Mouse (Mus musculus): ENCODE measurements around the gene 1110008L16Rik. TPM values are rescaled to one million over a fixed set of nuclear protein-coding genes. Genes with fewer than 3 reads are reported as not detected.
"Not testable (repeated sequence)": the region's sequence is repeated elsewhere in the genome, so short reads cannot be mapped to it uniquely, and the experiment has no call there.

The 1110008L16Rik gene
- total RNA-seq, 2 experiments from 2014 or later = 7.5 to 8.7 TPM

DNA sequence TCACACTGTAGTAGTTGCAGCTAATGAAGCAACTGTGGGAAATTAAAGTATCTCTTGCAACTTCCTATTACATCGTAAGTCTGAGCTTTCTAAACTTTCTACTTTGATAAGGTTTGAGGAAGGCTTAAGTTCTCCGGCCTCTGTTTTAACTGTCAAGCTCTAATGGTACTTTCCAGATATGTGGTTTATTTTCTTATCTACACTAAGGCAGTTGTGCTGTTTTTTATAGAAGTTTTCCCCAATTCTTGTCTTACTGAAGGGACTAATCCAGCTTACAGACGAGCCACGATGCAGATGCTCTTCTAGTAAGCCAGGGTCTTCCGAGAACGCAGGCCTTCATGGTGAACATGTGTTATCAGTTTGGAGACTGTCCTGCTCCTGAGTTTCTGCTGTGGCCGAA lies 30.0 kb downstream of the 1110008L16Rik start:
- no peak for DNase-seq (ENCODE audit: low spot score in 2 of 2)
- intact Hi-C loops (cut with DNase I) = no loop called here

DNA sequence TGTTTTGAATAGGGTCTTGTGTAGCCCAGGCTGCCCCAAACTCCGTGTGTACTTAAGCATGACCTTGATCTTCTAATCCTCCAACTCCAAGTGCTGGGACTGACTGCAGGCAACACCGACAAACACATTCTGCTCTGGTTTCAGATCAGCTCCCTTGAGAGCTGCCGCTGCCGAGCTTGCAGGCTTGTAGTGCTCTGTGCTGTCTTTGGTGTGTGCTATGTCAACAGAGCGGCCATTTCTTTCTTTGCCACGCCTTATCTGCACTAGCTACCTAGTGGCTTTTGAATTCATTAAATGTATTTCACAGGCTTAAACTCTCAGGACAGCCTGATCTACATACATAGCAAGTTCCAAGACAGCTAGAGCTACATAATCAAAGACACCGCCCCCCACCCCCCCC lies 34.3 kb downstream of the 1110008L16Rik start:
- intact Hi-C loops (cut with DNase I) = no loop called here

DNA sequence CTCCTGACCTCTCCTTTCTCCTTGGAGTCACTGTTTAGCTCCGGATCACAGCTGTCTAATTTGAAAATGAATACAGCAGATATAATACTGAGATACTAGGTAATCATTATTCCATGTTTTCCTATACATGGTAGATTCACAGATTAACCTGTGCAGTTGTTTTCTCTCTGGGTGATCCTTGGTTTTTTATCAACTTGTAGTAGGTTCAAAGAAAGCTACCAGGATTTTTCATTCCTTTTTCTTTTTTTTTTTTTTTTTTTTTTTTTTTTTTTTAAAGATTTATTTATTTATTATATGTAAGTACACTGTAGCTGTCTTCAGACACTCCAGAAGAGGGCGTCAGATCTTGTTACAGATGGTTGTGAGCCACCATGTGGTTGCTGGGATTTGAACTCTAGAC lies 39.1 kb downstream of the 1110008L16Rik start:
- intact Hi-C loops (cut with DNase I); DNase-seq (ENCODE audit: low spot score in 2 of 2): not testable (repeated sequence)

More for the DNA sequence above, 34.3 kb downstream of the 1110008L16Rik start:
- no peak for DNase-seq (ENCODE audit: low spot score in 2 of 2)

DNA sequence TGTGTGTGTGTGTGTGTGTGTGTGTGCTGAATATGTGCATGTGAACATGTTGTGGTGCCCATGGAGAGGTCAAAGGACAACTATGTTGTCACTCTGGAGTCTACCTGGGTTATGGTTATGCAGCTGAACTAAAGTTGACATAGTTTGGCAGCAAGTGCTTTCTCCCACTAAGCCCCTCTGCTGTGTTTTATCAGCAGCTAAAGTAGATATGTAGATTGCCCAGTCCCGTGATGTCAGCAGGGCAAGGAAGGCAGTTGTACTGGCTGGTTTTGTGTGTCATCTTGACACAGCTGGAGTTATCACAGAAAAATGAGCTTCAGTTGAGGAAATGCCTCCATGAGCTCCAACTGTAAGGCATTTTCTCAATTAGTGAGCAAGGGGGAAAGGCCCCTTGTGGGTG lies 43.7 kb downstream of the 1110008L16Rik start:
- DNase-seq (ENCODE audit: low spot score in 2 of 2); intact Hi-C loops (cut with DNase I): not testable (repeated sequence)

DNA sequence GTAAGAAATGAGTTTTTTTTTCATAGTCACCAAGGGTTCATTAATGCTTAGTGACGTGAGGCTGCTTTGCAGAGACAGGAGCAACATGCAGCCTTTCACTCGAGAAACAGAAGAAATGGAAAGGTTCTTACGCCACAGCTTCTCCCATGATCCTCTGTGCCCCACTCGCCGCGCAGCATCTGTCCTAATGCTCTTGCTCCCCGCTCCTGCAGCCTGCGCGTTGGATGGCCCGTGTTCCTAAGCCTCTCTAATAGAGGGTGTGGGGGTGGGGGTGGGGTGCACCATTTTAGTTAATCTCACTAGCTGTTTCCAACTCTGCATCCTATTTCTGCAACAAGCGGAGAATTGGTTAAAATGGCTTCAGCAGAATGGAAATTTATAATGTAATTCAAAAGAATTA lies 44.6 kb downstream of the 1110008L16Rik start:
- DNase-seq (ENCODE audit: low spot score in 2 of 2) = no peak
- intact Hi-C loops (cut with DNase I) = no loop called here

DNA sequence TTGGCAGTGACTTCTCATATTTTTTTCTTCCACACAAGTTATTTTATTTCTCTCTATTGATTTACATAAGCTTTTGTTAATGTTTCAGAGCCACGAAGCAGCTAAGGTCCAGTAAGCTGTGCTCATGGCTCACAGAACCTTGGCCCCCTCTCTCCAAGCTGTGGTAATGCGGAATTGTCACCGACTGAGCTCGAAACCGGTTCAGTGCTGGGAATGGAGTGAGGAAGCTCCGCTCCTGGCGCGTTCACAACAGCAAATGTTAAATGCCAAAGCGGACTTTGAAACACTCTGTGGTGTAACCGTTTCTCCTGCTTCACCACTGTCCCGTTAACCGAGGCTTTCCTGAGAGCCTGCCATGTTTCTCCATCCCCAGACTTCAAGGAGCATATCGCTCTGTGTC lies 45.2 kb downstream of the 1110008L16Rik start:
- DNase-seq (ENCODE audit: low spot score in 2 of 2) = no peak
- intact Hi-C loops (cut with DNase I) = no loop called here

DNA sequence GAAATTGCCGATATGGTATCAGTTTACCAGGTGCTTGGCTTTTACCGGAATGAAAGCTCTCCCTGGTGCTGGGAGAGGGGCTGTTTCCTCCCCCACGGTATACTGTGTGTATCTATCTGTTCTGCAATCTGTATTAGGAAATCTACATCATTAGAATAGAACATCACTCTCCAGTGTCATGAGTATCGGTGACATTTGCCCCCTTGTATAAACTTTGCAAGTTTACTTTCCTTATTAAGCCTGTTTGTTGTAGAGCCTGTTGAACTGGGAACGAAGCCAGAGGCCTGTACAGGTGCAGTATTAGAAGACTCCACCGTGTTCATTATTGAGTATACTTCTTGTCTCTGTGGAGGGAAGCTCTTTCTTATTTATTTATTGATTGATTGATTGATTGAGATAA lies 54.0 kb downstream of the 1110008L16Rik start:
- intact Hi-C loops (cut with DNase I) = no loop called here
- no peak for DNase-seq (ENCODE audit: low spot score in 2 of 2)

DNA sequence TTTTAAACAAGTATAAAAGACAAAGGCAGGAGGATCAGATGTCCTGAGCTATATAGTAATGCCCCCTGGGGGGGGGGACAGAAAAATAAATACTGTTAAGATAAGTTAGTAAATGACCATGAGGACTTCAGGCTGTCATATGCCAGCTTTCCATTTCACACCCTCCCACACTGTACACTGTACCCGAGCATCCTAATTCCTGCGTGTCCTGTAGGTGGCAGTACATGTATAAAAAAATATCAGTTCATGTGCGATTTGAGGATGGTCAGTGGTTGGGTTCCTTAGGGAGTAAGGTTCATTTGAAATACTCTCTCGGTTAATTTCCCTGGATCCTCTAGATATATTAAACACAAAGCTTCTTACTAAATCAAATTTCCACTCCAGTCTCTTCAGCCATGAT lies 55.5 kb downstream of the 1110008L16Rik start:
- DNase-seq (ENCODE audit: low spot score in 2 of 2) = peak in 1 of 2 experiments; percentile 10
- intact Hi-C loops (cut with DNase I) = loop anchor here (1.0 kb wide), 1 partner anchor 144 kb away; no protein-coding TSS in a partner anchor

DNA sequence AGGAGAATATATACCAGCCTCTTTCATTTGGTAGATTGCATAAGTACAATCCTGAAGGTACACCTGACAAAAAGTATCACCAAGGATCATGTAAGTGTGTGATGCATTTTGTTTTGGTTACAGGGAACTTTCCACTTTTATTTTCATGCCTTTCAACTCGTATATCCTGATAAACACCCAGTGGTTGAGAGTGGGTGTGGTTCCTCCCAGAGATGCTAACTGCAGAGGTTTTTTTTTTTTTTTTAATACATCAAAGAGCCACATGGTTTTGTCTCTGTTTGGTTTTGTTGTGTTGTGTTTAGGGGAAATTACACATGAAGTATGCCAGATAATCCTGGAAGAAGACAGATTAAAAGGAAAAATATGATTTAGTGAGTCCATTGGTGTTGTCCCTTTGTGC lies 57.9 kb downstream of the 1110008L16Rik start:
- intact Hi-C loops (cut with DNase I) = no loop called here
- no peak for DNase-seq (ENCODE audit: low spot score in 2 of 2)

DNA sequence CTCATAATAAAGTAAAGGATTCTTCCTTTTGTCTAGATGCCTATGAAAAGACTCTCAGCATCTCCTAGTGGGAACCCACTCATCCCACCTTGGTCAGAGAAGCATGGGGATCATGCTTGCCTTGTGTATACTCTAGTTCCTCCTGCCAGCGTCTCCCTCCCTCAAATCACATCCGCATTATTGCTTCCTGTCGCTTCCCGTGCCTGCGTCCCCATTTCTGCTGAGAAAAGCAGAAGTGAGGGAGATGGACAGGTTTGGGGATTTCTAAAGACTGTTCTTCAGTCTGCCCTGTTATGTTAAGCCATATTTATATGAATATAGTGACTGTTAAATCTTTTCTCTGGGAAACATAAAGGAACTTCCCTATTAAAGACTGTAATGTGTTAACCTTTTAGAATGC lies 61.6 kb downstream of the 1110008L16Rik start:
- intact Hi-C loops (cut with DNase I) = no loop called here

DNA sequence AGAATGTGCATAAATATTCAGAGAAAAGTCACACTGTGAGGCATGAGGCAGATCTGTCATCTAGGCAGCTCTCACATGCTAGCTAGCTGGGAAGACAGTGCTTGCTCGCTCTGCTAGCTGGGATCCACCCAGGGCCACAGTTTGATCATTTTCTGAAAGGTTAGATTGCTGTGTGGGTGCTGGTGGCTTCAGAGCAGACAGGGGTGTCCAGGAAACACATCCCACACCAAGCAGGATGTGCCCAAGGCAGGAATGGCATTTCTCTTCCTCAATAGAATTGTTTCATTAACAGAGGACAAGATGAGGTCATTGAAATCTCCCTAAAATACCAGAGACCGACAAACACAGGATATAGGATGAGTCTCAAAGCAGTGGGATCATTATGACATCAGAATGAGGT lies 65.7 kb downstream of the 1110008L16Rik start:
- intact Hi-C loops (cut with DNase I) = no loop called here

More for the DNA sequence above, 61.6 kb downstream of the 1110008L16Rik start:
- DNase-seq (ENCODE audit: low spot score in 2 of 2) = no peak

DNA sequence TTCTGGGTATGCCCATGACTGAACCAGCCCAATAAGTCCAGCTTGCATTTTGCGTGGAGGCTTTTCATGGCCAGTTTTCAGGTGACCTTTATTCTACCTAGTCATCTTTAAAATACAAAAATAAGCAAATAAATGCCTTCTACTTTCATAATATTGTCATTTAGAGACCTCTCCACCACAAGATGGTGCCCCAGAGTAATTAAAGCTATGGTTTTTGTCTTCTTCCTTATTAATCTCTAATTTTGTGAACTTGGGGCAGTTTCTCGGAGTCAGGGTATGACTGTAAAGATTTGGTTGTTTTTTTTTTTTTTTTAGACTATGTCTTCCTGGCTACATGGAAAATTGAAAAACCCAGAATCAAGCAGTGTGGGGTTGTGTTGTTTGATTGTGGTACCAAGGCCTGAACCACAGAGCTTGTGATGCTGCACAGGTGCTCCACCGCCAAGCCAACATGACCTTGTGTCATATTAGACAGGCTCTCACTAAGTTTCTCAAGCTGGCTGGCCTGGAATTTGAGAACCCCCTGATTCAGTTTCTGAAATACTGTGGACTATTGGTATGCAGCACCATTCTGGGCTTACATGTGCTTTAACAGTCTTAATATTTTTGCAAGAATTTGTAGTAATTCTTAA lies 73.2 kb downstream of the 1110008L16Rik start:
- no peak for DNase-seq (ENCODE audit: low spot score in 2 of 2)
- intact Hi-C loops (cut with DNase I) = loop anchor here (5.0 to 10.0 kb wide), 2 partner anchors 58 to 125 kb away; no protein-coding TSS in a partner anchor

More for the DNA sequence above, 65.7 kb downstream of the 1110008L16Rik start:
- no peak for DNase-seq (ENCODE audit: low spot score in 2 of 2)

DNA sequence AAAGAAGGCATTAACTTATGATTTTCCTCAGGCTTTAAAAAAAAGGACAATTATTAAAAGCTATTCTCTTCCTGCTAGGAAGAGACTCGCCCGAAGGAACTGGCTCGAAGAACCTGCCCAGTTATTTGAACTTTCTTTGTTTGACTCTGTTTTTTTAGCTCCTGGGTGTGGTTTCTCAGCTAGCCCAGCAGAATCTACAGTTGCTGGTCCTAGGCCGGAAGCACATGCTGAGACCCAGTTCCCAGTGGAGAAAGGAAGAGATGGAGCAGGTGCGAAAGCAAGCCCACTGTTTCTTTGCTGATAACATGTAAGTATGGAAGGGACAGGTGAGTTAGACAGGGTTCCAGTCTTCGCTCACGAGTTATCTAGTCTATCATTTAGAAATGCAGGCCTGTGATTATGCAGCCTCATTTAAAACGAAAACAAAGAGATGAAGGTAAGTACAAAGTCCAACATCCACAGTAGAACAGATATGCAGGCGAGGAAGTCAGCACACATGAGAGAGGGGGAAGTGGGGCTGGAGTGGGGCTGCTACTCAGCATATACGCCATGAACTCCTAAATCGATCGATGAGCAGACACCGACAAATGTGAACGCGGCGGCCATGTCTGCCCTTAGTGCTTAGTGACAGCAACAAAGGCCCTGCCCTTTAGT lies 77.7 kb downstream of the 1110008L16Rik start:
- no peak for DNase-seq (ENCODE audit: low spot score in 2 of 2)
- intact Hi-C loops (cut with DNase I) = loop anchor here (10.0 kb wide), 1 partner anchor 62 kb away; no protein-coding TSS in a partner anchor

DNA sequence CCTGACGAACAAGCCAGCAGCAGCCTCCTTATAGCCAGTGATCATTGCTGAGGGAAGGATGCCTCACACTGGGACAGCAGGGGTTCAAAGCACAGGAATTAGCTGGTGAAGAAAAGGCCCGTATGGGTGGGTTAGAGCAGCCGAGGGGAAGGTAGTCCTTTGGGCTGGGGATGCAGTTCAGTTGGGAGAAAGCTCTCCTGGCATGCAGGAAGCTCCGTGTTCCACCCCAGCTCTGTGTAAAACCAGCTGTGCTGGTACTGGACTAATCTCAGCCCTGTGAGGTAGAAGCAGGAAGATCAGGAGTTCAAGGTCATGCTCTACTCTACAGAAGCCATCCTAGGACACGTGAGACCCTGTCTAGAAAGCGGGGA lies 78.2 kb downstream of the 1110008L16Rik start:
- intact Hi-C loops (cut with DNase I) = loop anchor here (10.0 kb wide), 1 partner anchor 63 kb away; no protein-coding TSS in a partner anchor
- no peak for DNase-seq (ENCODE audit: low spot score in 2 of 2)

DNA sequence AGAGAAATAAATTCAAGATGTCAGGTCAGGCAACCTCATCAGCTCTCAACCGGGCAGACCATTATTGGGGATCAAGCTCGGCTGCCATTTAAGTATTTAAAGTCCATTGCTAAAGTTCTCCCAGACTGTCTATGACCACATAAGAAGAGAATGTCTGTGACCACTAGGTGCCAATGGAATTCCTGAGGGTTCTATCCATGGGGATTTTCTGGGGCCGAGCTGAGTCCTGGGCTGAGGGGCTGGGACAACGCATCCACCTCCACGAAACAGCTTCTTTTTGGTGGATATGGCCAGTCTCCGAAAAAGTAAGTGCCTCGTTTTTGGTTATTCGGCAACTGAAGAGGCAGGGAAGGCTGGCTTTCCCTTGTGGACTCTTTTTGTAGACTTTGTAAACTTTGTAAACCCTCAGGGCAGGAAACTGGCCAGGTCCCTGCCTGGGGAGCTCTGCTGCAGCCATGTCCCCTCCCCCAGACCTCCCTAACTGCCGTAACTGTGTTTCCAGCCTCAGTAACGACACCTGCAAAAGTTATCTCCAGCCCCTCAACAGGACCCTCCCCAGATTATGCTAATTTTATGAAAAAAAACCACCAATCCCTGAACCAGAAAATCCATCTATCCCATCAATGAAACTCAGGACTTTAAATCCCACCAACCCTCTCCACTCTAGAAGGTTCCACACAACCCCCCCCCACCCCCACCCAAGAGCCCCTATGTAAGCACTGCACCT lies 84.8 kb downstream of the 1110008L16Rik start, which contains the start of gene Psma6:
Gene Psma6 (plus strand): TSS at position 200 of the 727 bp plus-strand sequence.
- DNase-seq (ENCODE audit: low spot score in 2 of 2) = no peak
- intact Hi-C loops (cut with DNase I) = no loop called here

DNA sequence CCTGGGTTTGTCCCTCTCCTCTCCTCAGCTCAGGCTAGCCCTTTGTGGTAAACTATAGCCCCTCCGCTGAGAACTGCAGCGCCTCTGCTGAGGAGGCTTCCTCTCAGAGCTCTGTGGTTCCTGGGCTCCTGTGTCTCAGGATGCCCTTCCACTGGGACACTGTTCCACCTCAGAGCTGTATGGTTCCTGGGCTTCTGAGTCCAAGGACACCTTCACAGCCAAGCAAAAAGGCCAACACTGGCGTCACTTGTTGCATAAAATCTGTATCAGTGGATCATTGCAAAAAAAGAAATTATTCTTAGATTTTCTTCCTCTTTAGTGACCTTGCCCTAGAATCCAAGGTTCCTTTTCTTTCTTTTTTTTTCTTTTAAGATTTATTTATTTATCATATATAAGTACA lies 85.4 kb downstream of the 1110008L16Rik start:
- intact Hi-C loops (cut with DNase I) = no loop called here
- DNase-seq (ENCODE audit: low spot score in 2 of 2) = no peak

DNA sequence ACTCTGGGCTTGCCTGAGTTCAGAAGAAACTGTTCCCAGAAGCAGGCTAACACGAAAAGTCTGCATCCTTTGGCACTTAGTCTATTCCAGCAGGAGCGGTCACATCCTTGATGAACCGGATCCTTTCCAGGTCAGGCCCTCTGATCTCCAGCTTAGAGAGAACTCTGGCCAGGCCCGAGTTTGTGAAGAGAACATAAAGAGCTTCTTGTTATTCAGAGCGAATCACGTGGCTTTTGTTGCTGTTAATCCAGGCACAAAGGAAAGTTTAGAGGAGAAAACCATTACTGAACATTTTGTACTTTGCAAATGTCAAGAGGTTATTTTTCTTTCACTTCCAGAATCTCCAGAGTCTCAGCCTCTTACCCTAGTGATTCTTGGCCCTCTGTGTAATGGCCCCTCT lies 86.6 kb downstream of the 1110008L16Rik start:
- intact Hi-C loops (cut with DNase I) = no loop called here
- no peak for DNase-seq (ENCODE audit: low spot score in 2 of 2)

DNA sequence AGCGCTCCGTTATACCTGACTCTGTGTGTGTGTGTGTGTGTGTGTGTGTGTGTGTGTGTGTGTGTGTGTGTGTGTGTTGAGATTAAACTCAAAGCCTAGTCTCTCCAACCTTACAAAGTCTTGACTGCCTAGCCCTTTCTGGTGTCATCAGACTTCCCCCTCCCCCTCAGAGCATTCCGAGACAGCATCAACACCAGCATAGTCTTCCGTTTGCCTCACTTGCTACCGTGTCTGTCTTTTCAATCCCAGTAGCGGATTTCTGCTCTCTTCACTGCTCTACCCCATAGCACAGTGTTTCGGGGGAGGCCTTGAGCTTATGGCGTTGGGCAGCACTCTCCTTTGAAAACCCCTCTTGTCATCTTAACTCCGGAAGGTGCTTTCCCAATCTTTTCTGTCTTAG lies 87.1 kb downstream of the 1110008L16Rik start:
- no peak for DNase-seq (ENCODE audit: low spot score in 2 of 2)
- intact Hi-C loops (cut with DNase I) = no loop called here

DNA sequence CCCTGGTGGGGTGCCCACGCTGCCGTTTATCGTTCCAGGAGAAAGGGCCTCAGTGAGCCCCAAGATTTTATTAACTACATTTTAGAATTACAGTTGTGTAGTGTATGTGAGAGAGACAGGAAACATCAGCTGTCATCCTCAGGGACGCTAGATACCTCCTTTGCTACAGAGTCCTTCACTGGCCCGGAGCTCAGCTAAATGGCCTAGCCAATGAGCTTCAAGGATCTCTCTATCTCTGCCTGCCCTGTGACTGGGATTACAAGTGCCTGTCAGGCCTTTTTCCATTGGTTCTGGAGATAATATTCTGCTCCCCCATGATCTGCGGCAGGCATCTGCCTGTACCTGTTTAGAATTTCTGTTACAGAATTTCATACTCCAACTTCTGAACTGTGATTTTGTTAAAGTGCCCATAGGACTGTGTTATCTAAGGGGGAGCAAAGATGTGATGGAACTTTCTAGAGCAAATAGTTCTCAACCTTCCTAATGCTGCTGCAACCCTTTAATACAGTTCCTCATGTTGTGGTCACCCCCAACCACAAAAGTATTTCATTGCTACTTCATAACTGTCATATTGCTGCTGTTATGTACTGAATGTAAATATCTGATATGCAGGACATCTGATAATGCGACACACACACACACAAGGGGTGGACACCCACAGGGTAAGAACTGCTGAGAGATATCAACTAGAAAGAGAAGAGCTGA lies 87.9 kb downstream of the 1110008L16Rik start:
- intact Hi-C loops (cut with DNase I) = no loop called here
- DNase-seq (ENCODE audit: low spot score in 2 of 2) = no peak

Measured in left cerebral cortex, postnatal 36 days (tissue).